Mouse (Mus musculus) right cerebral cortex, postnatal 14 days (tissue): ENCODE data around the gene Zfand3.

Source experiments
- DNase-seq: peaks from one replicate; pipeline ENCODE4 v3.0.0; 2022

Gene Zfand3

DNA sequence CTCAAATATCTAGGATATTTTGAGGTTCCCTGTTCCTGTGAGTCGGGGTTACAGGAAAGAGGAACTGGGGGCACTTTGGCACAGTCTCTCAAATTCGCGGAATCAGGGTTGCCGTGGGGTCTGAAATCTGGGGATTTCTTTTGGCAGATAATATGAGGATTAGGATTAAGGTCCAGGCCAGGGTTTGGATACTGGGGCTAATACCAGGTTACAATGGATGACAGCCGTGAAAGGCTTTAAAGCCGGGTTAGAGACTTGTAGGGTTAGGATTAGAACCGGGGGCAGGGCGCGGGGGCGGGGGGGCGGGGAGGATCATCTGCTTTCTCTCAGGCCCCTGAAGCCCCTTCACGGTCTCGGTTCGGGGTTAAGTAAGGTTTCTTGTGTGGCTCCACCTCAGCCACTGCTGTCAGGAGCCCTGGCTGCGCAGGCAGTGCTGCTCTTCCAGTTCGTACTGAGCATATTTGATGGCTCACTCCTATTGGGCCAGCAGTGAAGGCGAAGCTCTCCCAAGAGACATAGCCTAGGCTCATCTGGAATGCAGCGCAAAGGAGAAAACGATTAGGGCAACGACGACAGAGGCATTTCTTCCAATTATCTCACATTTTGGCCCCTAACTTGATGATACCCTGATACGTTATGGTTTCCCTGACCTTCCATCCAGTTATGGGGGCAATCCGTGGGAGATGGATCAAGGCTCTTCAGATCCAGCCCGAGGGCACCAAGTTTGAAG, 5.8 kb upstream of the Zfand3 start:
- DNase-seq, result no peak

DNA sequence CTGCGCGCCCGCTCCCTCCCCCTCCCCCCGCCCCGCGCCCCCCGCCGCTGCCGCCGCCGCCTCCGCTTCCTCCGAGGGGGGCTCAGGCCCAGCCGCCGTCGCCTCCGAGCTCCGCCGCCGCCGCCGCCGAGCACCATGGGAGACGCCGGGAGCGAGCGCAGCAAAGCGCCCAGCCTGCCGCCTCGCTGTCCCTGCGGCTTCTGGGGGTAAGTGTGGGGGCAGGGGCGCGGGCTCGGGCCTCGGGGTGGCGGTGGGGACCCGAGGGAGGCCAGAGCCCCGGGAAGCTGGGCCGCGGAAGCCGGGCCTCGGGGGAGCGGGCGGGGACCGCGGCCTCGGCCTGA, 540 bp downstream of the Zfand3 start:
- no peak for DNase-seq

DNA sequence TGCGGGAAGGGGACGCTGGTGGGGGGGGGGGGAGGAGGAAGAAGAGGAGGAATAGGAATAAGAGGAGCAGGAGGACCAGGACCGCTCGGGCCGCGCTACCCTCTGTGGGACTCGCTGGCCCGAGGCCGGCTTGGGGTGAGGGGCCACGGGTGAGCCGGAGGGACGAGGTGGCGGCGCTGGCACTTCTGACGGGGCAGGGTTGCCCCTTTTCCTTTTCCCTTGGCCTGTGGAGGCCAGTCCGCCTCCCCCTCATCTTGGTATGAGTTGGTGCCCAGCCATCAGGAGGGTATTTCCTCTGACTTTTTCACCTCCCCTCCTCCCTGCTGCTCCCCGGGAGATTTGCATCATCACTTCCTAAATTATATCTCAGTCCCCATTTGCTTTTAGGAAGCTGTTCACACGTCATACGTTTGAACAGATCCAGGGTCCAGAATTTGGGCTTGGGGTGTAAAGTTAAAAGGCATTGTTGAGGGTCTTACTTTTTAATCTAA, 963 bp downstream of the Zfand3 start:
- peak; percentile 23 for DNase-seq

DNA sequence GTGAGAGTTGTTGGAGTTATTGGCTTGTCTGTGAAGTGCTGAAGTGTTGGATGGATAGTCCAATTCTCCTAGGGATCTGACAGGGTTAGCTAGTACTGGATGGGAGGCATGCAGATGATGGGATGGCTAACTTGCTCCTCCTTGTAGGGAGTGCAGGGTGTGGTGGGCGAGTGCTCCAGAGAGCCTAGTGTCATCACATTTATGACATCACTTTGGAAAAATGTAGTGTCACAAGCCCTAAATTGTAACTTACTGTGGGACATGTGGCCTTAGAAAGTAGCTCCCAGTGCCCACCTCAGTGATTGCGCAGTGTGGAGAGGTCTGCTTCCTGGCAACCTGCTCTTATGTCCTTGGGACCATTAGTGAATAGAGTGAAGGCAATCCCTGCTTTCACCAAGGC, 2.3 kb downstream of the Zfand3 start:
- DNase-seq, result no peak

DNA sequence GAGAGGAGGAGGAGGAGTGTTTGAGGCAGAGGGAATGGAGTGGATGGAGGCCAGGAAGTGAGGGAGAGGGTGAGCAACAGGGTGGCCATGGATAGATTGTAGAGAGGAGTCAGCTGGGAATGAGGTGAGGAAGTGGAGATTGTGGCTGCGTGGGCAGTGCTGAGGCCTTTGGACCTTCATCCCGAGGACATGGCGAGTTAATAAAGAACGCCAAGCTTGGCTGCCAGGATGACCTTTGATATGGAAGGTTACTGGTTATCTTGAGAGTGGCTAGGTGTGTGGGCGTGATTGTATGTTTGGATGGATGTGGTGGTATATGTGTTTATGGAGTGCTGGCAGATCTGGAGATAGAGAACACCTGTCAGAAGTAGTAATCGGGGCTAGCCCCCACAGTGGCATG, 3.4 kb downstream of the Zfand3 start:
- no peak for DNase-seq

DNA sequence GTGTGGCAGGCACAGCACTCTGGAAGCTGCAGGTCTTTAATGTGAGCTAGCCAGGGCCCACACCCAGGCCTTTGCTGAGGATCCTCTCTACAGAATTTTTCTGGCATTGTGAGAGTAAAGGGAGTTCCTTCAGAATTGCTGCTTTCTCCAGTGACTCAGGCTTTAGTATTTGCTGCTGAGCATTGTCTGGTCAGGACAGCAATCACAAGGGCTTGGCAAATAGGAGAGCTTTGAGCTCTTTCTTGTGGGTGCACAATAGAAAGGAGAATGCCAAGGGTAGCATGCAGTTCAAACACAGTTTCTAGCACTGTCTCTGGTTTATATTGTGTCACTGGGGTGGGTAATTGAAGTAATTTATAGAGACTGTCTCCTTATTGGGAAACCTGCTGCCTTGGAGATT, 3.9 kb downstream of the Zfand3 start:
- no peak for DNase-seq

DNA sequence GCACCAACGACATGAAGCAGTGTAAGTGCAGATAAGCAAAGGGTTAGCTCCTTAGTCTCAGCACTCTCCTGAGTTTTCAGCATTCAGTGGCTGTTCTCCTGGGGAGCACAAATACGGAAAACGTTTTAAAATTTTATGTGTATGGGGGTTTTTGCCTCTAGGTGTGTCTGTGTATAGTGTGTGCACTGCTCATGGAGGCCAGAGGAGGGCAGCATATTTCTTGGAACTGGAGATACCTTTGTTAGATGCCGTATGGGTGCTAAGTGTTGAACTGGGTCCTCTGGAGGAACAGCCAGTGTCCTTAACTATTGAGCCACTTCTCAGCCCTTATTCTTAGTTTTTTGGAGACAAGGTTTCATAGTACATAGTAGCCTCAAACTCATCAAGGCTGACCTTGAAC, 10.1 kb downstream of the Zfand3 start:
- no peak for DNase-seq

DNA sequence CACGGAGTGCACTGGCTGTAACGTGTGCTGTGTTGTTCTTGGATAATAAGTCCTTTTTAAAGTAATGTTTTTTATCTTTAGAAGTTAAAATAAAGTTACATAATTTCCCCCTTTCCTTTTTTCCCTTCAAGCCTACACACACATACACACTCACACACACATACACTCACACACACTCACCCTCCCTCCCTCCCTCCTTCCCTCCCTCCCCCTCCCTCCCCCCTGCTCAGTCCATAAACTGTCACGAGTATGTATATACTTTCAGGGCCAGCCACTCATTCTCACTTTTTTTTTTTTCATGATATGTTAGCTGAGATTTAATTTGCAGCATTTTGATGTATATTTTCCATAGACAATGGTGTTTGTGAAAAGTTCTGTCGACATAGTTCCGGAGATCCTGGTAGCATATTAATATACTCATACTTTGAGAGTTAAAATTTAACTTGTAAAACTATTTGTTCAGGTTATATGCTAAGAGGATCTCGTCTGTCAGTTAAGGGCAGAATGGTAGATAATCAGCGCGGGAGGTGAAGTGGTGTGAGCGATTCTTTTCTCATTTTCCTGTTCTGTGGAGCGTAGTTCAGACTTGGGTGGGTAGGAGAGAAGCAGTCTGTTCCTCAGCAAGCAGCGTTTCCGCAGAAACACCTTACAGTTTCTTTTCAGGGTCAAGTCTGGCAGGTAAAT, 14.5 kb downstream of the Zfand3 start:
- no peak for DNase-seq

DNA sequence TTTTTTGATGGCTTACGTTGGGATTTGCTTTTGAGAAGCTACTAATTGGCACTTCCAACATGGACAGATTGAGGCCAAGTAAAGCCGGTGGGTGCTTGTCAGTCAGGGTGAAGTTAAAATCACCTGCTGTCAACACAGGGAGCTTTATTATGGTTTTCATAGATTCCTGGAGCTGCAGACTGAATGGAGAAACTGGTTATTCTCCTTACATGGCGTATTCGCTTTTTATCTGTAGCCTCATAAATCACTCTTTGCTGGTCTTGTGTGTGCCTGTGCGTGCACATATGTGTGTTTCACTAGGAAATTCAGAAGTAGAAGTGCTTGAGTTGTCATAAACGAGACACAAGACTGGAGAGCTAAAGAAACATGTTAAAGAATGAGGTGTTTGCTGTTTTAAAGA, 15.4 kb downstream of the Zfand3 start:
- DNase-seq, result no peak

DNA sequence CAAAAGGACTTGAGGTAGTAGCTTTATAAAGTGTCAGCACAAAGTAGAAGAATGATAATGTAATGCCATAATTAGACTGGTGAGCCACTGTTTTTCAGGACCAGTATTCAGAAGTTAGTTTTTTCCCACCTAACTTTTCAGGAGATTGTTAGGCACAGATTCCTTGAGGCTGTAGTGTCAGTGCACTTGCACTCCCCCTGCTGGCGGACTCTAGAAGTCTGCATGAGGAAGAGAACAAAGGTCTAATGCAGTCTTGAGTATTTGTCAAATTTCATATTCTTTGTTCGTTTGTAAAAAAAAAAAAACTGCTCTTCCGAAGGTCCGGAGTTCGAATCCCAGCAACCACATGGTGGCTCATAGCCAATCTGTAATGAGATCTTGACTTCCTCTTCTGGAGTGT, 20.1 kb downstream of the Zfand3 start:
- DNase-seq, result peak; percentile 77

DNA sequence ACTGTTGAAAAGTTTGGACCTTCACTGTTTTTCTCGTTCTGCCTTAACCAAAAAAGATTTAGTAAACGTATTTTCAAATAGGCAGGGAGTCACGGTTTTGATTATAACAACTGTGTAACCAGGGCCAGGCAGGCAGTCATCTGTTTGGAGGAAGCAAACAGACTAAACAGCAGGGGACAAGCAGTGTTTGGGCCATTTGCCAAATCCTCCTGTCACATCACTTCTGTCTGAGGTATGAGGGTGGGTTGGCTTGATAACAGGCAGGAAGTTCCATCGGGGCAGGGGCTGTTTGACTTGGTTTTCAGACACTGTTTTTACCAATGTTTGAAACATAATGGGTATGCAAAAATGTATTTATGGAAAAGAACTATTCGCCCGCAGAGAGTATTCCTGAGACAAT, 22.1 kb downstream of the Zfand3 start:
- DNase-seq, result no peak

DNA sequence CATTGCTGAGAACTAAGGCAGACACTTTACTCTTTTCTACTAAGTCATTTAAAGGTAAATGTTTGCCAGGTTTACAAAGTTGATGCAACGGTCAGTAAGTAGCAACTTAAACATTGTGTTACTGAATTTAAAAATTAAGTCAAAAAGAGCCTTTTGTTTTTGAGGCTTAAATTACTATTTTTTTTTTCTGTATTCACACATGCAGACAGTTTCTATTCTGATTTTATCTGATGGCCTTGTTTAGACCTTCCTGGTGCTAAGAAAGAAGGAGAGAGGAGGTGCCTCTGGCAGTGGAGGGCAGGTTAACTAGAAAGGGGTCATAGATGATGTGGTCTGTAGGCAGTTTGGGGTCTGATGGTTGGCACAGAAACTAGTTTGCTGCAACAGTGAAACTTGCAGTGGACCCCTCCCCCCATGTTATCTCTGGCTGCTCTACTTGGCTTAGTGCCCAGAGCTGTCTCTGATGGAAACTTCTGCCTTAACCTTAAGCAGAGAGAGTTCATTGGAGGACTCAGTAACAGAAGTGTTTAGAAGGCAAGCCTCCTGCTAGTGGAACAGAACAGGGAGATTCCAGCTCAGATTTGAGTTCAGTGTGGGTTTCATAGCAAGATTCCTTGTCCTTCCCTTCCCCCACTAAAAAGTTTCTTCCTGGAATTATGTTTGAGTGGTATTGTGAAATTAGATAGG, 23.0 kb downstream of the Zfand3 start:
- peak; percentile 31 for DNase-seq

DNA sequence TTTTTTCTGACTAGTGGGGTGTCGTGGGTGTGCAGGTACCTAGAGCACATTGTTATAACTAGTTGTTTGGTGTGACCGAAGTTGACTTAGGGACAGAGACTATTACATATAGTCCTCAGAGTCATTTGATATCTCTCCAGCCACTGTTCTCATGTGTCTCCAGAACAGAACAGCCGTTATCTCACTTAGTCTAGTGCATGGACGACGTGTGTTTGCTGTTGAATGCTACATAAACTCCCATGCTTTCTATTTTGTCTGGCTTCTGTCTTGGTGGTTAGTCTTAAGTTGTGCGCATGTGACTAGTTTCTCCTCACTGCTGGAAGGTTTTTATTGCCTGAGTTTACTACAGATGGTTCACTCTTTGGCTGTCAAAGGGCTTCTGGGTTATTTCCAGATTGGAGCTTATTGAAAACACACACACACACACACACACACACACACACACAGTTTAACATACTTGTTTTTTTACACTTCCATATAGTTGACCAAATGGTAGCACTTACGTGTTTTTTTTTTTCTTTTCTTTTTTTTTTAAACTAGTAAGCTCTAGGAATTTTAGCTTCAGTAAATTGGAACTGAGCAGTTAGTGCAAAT, 25.2 kb downstream of the Zfand3 start:
- DNase-seq, result no peak

DNA sequence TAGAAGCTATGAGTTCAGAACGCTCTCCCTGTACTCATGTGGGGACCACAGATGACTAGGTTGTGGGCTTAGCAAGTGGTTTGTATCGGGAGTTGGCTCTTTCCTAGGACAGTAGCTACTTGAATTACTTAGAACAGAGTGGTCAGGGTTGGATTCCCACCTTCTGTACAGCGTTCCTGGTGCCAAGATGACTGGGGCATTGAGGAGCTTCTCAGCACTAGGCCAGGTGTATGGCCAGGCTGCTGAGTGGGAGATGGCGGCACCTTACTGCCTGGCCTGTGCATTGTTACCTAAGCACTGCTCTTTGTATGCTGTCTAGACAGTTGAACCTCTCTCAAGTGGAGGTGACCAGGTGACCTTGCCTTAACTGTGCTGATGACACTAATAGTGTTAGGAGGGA, 28.3 kb downstream of the Zfand3 start:
- no peak for DNase-seq

DNA sequence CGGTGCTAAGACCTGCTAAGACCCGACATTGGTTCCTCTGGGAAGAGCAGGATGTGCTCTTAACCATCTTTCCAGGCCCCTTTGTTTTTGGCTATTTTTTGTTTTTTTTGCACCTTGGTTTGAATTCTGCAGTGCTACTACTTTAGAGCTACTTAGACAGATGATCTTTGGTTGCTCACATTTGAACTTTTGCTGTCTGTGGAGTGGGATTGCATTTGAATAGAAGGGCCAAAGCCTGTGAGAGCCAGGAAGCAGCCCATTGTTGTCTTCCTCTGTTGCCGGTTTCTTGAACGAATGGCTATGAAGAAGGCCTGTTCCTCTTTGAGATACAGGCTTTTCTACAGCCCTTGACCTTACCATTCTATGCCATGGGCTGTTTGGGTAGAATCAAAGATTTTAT, 29.5 kb downstream of the Zfand3 start:
- no peak for DNase-seq

DNA sequence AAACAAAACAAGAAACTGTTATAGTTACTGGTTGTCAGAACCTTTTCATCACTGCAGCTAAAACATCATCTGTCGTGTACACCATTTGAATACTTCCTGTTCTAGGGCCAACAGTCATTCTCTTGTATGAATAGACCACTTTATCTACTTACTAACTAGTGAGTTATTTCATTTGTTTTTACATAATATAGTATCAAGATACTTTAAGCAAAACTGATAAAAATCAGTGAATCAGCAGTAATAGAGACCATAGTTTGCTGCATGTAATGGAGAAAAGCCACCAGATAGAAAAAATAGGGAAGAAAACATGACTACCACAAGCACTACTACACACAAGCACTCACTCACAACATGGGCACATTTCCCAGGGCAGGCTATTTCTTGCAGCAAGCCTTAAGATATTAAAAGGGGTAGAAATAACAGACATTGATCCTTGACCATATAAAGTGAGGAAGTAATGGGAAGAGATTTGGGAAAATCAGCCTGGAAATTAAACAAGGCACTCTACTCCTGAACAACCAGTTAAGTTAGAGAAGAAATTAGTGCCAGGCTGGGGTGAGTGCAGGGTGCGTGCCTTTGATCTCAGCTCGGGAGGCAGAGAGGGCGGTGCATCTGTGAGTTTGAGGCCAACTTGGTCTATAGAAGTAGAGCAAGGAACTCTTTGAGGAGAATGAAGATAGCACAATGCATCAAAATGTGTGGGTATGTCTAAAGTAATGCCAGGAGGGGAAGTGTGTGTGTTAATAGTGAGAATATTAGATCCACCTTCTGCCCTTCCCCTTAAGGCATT, 30.9 kb downstream of the Zfand3 start:
- no peak for DNase-seq

DNA sequence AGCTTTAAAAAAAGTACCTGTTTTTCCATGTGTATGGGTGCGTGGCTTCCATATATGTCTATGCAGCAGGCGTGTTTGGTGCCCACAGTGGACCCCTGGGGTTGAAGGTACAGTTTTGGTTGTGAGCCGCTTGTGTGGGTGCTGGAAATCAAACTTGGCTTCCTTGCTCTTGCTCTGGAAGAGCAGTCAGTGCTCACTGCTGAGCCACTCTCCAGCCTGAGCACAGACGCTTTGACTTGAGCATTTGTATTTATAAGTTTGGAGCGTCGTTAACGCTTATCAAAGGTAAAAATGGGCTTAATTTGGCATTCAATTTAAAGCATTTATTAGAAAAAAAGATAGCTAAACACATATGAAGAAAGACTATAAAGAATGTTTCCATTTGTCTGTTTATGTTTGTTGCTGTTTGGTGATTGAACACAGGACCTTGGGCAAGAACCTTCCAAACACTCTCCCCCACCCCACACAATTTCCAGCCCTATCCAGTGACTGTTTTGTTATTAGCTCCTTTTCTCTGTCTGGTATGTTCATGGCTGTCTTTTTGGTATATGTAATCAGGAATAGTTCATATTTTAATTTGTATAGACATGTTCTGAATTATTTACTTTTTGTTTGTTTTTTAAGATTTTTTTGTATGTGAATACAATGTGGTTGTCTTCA, 38.8 kb downstream of the Zfand3 start:
- DNase-seq, result no peak

DNA sequence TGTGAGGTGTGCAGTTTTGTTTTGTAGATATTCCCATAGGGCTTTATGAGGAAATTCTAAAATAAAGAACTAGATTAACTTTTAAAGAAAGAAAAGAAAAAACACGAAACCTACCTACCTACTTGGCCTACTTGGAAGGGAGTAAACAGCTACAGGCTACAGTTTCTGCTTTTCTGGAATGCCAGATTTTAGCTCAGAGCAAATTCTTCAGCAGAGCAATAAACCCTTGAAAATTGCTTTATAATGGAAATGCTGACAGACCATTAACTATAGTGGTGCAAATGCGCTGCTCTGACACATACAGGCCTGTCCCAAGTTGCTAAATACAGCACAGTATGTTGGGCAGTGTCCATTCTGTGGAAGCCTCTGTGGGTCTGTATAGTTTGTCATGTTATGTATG, 40.6 kb downstream of the Zfand3 start:
- DNase-seq, result no peak

DNA sequence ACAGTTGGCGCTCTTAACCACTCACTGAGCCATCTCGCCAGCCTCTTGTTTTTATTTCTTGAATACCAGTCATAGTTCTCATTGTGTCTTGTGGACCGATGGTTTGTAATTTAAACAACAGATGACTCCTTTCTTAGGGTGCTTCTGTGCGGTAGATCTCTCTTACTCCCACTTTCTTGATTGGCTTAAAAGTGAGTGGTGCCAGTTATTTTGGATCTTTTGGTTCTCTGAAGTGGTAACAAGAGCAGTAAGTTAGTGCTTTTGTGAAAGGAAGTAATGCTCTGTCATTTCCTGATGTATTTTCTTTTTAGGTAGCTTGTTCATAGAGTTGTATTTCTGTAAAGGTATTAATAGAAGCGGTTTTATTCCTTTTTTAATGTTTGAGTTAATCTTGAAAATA, 42.1 kb downstream of the Zfand3 start:
- DNase-seq, result no peak

DNA sequence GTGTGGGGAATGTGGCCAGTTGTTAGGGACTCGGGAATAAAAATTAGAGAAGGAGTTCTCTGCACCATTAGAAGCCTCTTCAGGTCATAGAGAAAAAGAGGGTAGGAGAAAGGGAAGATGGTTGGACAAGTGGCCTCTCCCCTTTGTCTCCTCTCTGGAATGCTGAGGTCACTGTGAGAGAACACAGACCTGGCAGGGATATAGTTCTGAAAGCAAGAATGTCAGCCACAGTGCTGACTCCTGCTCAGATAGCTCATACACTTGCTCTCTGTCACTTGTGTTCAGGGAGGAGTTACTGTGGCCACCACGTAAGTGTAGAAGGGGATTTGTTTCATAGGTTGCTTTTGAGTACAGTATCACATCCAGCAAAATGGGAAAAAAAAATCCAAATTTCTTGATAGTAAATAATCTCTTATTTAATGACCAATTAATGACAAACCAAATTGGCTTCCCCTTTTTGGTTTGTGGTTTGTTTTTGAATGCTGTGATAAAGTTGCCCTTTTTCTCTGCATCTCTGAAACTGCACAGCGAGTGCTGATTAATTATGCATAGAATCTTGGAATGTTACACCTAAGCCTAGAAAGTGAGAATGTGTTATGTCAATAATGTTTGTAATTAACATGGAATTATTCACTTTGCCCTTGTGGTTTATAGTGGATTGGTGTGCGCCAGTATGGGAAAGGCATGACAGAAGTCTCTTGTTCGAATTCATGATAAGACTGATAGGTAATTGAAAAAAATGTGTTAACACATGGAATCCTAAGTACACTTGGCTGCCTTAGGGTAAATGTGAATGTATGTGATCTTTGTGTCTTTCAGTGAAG, 47.2 kb downstream of the Zfand3 start:
- no peak for DNase-seq

DNA sequence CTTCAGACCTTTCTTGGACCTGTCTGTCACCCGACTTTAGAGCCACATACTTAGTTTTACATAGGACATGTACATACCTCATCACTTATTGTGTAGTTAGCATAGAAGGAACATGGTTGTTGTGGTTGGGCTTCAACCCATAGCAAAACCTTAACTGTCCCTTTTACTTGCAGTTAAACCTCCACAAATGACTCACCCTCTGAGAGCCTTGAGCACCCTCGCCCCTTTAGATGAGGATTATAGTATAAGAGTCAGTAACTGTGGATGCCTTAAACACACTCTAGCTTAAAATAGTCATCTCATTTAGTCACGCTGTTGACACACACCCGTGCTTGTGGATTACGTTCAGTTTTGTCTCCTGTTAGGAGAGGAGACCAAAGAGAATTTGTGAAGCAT, 47.8 kb downstream of the Zfand3 start:
- no peak for DNase-seq

DNA sequence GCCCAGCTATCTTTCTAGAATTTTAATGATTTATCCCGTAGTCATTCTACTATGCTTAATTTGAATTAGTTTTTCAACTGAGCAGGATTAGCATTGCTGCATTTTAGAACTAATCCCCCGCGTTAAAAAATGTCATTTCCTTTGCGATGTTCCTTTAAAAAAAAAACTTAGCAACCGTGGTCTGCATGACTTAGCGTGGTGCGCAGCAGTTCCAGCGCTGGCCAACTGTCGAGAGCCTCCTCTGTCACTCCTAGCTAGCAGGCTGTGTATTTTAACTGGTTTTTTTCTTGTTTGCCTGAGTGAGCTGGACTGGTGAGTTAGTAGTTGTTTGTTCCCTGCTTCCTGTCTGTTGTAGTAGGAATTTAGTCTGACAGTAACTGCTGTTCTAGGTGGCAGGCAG, 48.9 kb downstream of the Zfand3 start:
- peak; percentile 32 for DNase-seq
